Mouse (Mus musculus): ENCODE results near the gene Afmid.
"Not testable (repeated sequence)": the region's sequence is repeated elsewhere in the genome, so short reads cannot be mapped to it uniquely, and the experiment has no call there.

The Afmid gene

GRCm38 (mm10) chr11:117825333-117826101 lies at the start of gene Afmid, which contains the start of gene Tk1:
Gene Afmid, plus strand, starts transcription at chr11:117825924.
Gene Tk1, minus strand, starts transcription at chr11:117826092.
- DNase-seq: peak; percentile 74

GRCm38 (mm10) chr11:117776085-117776792 lies 49.5 kb upstream of the Afmid start:
- no peak for DNase-seq

DNA sequence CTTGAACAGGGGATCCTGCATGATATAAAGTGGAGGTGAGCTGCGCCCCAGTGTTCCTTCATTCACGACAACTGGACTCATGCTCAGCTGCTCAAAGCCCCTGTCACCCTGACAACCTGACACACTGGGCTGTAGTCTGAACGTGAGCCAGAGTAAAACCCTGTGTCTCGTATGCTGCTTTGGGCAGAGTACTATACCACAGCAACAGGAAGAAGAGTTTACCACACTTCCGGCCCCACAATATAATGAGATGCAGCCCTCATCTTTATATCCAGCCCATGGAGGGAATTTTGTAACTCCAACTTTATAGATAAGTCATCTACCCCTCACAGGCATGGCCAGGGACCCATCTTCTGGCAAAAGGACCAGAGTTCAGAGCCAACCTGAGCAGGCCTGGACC lies 48.6 kb upstream of the Afmid start:
- peak; percentile 45 for DNase-seq

DNA sequence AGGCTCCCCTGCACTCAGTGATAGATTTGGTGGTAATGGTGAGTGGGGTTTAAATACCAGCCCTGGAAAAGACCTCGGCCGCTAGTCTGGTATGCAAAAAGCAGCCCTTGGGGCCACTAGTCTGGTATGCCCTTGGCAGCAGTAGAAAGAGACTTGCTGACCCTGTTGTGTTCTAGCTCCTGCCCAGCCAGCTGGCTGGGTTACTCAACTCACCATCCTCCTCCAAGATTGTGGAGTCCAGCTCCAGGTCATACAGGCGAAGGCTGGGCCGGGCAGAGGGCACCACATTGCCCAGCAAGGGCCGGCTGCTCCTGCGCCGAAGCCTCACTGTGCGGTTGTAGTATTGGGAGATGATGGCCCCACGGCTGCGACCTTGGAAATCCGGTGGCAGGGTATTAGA lies 47.7 kb upstream of the Afmid start:
- no peak for DNase-seq

GRCm38 (mm10) chr11:117778851-117779433 lies 46.8 kb upstream of the Afmid start:
- no peak for DNase-seq

DNA sequence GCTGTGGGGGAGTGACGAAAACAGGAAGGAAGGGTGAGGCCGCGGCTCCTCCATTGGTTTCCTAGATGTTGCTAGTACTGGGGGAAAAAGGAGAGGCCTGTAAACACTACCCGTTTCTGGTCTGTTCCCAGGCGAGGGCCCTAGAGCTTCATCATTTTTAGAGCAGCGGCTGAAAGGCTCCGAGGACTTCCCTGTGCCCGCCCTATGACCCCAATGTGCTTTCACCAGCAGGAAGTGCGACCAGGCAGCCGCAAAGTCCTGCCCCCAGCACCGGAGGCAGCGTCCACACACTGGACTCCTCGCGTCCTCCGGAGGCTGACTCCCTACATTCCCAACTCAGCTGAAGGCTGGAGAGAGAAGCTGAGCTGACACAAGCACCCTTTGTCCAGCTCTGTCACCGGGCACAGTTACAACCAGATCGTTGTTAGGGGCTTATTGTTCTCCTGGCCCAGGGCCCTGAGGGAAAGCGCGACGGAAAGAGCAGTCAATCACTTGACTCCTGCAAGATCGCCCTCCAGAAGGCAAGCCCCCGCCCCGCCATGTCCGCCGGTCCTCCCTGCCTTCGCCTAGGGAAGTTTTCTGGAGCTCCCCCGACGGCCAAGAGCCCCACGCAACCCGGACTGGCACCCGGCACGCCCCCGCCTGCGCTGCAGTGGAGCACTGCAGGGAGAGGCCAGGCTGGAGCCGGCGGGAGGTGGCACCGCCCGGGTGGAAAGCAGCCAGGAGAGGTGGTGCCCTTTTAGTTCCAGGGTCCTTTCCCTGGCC lies 46.1 kb upstream of the Afmid start:
- peak; percentile 64 for DNase-seq

- no peak for DNase-seq
These were observed 45.6 kb upstream of the Afmid start for GRCm38 (mm10) chr11:117780199-117780515.

DNA sequence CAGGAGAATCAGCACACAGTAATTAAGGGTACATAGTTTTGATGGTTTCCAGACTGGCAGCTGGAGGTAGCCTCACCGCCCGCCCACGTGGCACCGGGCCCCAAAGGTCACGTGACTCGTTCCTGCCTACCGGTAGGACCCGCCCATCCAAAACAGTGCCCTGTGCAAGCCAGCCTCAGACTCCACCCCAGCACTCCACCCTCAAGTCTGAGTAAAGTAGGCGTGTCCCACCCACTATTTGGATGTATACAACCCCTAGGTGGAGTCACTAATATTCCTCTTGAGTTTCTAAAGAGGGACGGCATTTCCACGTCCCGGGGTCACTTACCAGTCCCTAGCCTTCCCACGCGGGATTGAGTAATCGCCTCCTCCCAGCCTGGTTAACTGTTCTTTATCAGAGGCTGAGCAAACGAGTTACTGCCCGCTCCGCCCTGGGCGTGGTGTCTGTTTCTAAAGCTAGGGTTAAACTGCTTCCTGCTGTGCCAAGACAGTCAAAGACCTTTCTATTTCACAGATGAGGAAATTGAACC lies 45.1 kb upstream of the Afmid start:
- peak; percentile 92 for DNase-seq

GRCm38 (mm10) chr11:117781199-117781821 lies 44.4 kb upstream of the Afmid start:
- peak; percentile 87 for DNase-seq

DNA sequence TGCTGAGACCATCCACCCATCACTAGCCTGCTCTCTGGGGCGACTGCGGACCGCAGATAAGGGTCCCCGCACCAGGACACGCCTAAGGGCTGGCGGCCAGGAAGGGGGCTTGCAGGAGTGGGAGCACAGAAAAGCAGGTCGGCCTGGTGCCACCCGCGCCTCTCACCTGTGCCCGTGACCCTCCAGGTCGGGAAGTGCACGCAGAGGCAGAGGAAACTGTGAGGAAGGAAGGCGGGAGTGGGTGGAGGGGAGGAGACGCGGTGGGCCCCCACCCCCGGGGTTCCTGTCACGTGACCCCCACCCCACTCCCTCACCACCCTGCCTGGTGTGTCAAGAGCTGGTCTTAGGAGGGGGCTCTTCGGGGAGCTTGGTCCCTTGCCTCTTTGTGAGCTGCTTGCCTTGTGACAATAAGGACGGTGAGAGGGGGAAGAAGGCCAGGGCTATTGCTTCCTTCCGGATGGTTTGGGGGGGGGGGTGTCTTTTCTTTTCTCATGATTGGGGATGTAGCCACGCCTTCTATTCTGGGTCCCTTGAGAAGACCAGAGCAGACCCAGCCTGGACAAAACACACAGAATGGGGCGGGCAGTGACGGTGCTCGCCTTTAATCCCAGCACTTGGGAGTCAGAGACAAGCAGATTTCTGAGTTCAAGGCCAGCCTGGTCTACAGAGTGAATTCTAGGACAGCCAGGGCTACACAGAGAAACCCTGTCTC lies 43.6 kb upstream of the Afmid start, which contains the start of the genes Tmc8 and Tmc6:
Tmc8 (plus strand) TSS at position 84 of the 712 bp plus-strand sequence.
Tmc6 (minus strand) TSS at position 206 of the 712 bp plus-strand sequence.
- DNase-seq: peak; percentile 92

DNA sequence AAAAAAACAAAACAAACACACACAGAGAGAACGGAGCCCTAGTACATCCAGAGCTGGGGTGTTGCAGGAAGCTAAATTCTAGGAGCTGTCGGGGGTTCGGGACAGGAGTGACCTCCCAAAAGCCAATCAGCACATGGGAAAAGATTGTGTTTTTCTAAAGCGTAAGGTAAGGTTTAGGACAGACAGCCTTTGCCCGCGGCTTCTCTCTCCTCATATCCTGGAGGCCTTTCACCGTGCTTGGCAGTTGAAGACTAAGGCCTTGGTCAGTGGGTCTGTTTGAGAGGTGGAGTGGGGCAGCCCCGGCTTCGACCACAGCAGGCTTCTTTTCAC lies 43.1 kb upstream of the Afmid start:
- DNase-seq: no peak

GRCm38 (mm10) chr11:117783089-117783488 lies 42.6 kb upstream of the Afmid start:
- DNase-seq: peak; percentile 97

DNA sequence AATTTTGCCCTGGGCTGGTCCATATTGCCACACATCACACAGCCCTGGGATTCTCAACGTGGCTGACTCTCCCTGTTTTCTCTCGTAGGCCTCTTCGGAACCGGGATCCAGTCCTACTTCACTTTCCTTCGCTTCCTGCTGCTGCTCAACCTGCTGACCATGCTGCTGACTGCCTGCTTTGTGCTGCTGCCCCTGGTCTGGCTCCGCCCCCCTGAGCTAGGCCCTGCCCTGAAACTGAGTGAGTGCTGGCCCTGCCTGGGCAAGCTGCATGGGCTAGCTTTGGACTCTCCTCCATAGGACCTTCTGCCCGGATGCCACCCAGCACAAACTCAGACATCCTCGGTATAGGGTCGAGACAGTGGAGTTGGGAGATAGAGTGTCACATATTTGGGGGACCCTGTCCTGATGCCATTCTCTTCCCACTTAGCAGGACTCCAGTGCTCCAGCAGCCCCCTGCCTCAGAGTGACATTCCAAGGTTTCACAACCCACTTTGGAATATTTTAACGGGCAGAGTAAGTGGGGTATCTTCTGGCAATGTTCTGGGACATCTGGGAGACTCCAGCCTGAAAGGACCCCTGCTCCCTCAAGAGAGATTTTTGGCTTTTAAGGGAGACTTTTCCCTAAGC lies 41.9 kb upstream of the Afmid start:
- peak; percentile 43 for DNase-seq

DNA sequence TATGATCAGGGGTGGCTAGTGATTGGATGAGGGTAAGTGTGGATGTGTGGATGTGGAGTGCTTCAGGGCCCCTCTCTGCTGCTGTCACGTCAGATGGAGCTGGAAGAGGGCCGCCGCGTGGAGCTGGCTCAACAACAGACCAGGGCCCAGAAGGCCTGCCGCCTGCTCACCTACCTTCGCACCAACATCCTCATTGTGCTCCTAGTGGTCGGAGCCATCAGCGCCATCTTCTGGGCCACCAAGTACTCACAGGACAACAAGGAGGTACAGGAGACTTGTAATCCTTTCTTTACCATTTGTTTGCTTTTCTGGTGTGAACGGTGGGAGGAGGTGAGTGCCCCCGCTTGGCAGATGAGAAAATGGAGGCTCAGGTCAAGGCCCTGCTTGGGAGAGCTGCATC lies 39.4 kb upstream of the Afmid start:
- peak; percentile 81 for DNase-seq

DNA sequence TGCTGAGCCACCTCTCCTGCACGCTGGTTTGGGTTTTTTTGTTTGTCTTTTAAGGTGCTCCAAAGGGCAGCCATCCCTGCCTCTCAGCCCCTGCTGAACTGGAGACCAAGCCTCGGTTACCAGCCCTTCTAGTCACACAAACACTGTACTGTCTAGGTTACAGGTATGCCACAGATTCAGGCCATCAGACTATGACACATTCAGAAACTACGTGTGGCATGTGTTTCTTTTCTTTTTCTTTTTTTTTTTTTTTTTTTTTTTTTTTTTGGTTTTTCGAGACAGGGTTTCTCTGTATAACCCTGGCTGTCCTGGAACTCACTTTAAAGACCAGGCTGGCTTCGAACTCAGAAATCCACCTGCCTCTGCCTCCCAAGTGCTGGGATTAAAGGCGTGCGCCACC lies 37.2 kb upstream of the Afmid start:
- not testable (repeated sequence) for DNase-seq

- peak; percentile 73 for DNase-seq
These were observed 35.4 kb upstream of the Afmid start for GRCm38 (mm10) chr11:117790286-117790685.

DNA sequence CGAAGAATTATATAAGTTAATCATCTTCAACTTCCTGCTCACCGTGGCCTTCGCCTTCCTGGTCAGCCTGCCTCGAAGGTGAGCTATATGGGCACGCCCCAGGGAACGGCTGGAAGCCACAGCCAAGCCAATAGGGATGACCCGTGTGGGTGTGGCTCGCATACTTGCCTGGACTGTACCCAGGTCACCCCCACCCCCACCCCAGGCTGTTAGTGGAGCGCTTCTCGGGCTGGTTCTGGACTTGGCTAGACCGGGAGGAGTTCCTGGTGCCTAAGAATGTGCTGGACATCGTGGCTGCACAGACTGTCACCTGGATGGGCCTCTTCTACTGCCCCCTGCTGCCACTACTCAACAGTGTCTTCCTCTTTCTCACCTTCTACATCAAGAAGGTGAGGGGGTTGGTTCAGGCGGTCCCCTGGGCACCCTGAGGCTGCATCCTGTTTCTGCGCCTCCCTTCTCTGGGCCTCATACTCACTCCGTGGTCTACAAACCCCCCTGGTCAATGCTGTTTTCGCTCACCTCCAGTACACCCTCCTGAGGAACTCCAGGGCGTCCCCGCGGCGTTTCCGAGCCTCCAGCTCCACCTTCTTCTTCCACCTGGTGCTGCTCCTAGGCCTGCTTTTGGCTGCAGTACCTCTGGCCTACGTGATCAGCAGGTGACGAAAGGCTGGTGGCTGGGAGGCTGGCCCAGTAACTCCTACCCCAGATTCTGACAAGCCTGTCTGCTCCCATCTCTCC lies 34.9 kb upstream of the Afmid start:
- peak; percentile 34 for DNase-seq

- DNase-seq: no peak
These were observed 34.3 kb upstream of the Afmid start for GRCm38 (mm10) chr11:117791441-117791761.

GRCm38 (mm10) chr11:117792281-117792888 lies 33.3 kb upstream of the Afmid start:
- DNase-seq: peak; percentile 53

DNA sequence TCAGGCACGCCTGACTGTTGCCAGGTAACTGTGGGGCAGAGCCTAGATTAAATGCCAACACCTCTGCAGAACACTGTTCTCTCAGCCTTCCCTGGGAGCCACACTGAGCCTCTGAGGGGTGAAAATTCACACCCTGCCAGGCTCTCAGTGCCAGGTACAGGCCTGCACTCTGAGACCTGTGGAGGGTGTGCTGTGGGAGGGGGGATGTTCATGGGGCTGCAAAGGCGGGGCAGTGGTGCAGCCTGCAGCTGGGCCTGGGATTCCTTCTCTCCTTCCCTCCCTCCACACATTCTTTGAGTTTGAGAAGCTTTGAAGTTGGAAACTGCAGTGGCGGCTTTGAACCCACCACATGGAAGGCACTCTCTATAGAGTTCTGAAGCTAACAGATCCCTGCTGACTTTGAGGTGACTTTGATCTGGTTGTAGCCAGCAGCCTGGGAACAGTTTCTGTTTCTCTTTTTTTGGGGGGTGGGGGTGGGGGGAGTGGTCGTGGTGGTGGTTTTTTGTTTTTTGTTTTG lies 31.6 kb upstream of the Afmid start:
- peak; percentile 48 for DNase-seq
